Mouse (Mus musculus): ENCODE results near the gene Olfr769. TPM values are rescaled to one million over a fixed set of nuclear protein-coding genes. Genes with fewer than 3 reads are reported as not detected.
"Not testable (repeated sequence)": the region's sequence is repeated elsewhere in the genome, so short reads cannot be mapped to it uniquely, and the experiment has no call there.

Gene Olfr769
- total RNA-seq (2014; fragmentation: Nextera tagmentation) = not detected in 2 replicates
- total RNA-seq (2017) = not detected in 2 replicates

DNA sequence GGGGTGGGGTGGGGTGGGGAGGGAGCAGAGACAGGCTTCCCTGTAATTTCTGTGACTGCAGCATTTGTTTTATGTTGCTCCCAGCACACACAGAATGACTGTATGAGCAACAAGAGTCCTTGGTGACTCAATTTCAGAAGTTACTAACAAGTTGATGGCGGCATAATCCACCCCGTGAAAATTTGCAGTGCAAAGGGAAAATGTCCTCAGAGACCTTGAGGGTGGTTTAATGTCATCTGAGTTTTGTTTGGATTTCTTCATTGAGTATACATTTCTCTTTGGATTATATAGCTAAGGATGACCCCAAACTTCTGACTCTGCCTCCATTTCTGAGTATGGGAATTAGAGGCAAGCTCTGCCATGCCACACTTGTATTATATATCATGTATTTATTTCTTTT is at the start of gene Olfr769:
Gene Olfr769 (minus strand): TSS at position 101 of the 400 bp plus-strand sequence.
- no peak for ATAC-seq (replicated peaks; ENCODE audit: poor library complexity, severe bottlenecking)

GRCm38 (mm10) chr10:129164651-129165050 is 47.0 kb upstream of the Olfr769 start, which contains the start of gene Olfr771:
Gene Olfr771, minus strand, starts transcription at chr10:129164751.
- no peak for ATAC-seq (replicated peaks; ENCODE audit: poor library complexity, severe bottlenecking)

GRCm38 (mm10) chr10:129138898-129139297 is 21.2 kb upstream of the Olfr769 start, which contains the start of gene Olfr770:
Gene Olfr770, minus strand, starts transcription at chr10:129138998.
- ATAC-seq (replicated peaks; ENCODE audit: poor library complexity, severe bottlenecking) = no peak

GRCm38 (mm10) chr10:129115146-129115545 is 2.5 kb downstream of the Olfr769 start:
- no peak for ATAC-seq (replicated peaks; ENCODE audit: poor library complexity, severe bottlenecking)

DNA sequence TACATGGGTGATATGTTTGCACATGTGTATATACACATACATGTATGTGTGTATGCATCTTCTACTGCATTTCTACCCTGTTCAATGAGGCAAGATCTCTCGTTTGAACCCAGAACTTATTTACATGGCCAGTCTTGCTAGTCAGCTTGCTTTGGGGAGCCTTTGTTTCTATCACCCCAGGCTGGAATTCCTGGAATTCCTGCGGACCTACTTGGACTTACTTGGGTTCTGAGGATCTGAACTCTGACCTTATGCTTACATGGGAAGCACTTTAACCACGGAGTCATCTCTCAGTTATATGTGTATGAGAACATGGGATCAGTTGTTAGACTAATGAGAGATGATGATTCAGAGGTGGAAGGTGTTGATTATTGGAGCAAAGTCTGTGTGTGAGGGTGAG is 16.4 kb downstream of the Olfr769 start:
- no peak for ATAC-seq (replicated peaks; ENCODE audit: poor library complexity, severe bottlenecking)

DNA sequence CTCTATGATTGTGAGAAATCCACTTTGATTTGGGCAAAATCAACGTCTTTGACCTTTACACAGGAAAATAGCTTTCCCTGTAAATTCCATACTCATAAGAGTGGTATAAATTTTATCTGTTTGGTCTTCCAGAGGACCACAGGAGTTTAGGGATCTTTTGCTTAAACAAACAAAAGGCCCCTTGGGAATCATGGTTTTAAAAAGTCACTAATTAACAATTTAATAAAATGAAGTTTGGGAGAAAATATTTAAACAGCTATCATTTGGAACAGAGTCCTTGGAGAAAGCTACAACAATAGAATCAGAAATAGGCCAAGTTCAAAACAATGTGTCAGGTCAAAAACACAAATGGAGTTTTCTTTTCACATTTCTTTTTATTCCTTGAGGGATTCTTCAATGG is 18.4 kb downstream of the Olfr769 start, which contains the start of gene Olfr768:
Gene Olfr768 (minus strand): TSS at position 101 of the 400 bp plus-strand sequence.
- ATAC-seq (replicated peaks; ENCODE audit: poor library complexity, severe bottlenecking) = no peak

GRCm38 (mm10) chr10:129082810-129083209 is 34.9 kb downstream of the Olfr769 start, which contains the start of gene Olfr767:
Gene Olfr767, minus strand, starts transcription at chr10:129082910.
- not testable (repeated sequence) for ATAC-seq (replicated peaks; ENCODE audit: poor library complexity, severe bottlenecking)

DNA sequence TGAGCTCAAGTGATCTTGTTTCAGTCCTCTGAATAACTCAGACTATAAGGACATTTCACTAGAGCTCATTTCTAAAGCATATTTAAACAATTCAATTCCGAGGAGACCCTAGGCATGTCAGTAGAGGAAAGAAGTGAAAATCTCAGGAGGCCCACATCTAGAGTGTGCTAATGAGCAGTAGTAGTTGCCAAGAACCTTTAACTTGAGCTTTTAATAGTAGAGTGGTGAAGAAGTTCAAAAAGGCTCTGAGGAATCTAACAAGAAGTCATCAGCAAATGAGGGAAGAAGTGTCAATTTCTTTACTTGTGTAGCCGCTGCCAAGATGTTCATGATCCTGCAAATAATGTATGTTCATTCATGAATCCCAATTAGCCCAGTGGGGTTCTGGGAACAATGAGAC is 48.8 kb downstream of the Olfr769 start, which contains the start of gene Olfr766-ps1:
Gene Olfr766-ps1 (minus strand): TSS at position 101 of the 400 bp plus-strand sequence.
- no peak for ATAC-seq (replicated peaks; ENCODE audit: poor library complexity, severe bottlenecking)

Other genes starting within 250 kb of the Olfr769 start
- gene Gdf11, start 226.1 kb downstream of the Olfr769 start, total RNA-seq (2014; fragmentation: Nextera tagmentation) = 0.21 TPM in 1 of 2 replicates, not detected in the other
- 0.15 TPM in 1 of 2 replicates, not detected in the other for gene Gdf11, start 226.1 kb downstream of the Olfr769 start, total RNA-seq (2017)
- gene Cd63, start 216.9 kb downstream of the Olfr769 start, total RNA-seq (2014; fragmentation: Nextera tagmentation) = 139 and 203 TPM in 2 replicates
- gene Cd63, start 216.9 kb downstream of the Olfr769 start, total RNA-seq (2017) = 123 and 185 TPM in 2 replicates
- 2.0 and 9.5 TPM in 2 replicates for gene Rdh5, start 195.0 kb downstream of the Olfr769 start, total RNA-seq (2014; fragmentation: Nextera tagmentation)
- 2.4 TPM in 1 of 2 replicates, not detected in the other for gene Rdh5, start 195.0 kb downstream of the Olfr769 start, total RNA-seq (2017)
- 124 and 140 TPM in 2 replicates for gene Bloc1s1, start 193.8 kb downstream of the Olfr769 start, total RNA-seq (2014; fragmentation: Nextera tagmentation)
- 71.3 and 86.4 TPM in 2 replicates for gene Bloc1s1, start 193.8 kb downstream of the Olfr769 start, total RNA-seq (2017)
- gene Itga7, start 184.0 kb downstream of the Olfr769 start, total RNA-seq (2014; fragmentation: Nextera tagmentation) = not detected in 2 replicates
- gene Itga7, start 184.0 kb downstream of the Olfr769 start, total RNA-seq (2017) = not detected in 2 replicates
- not detected in 2 replicates for gene Mettl7b, start 156.9 kb downstream of the Olfr769 start, total RNA-seq (2014; fragmentation: Nextera tagmentation)
- gene Mettl7b, start 156.9 kb downstream of the Olfr769 start, total RNA-seq (2017) = not detected in 2 replicates
- not detected in 2 replicates for gene Olfr9, start 128.4 kb downstream of the Olfr769 start, total RNA-seq (2014; fragmentation: Nextera tagmentation)
- gene Olfr9, start 128.4 kb downstream of the Olfr769 start, total RNA-seq (2017) = not detected in 2 replicates
- gene Olfr763, start 107.1 kb downstream of the Olfr769 start, total RNA-seq (2014; fragmentation: Nextera tagmentation) = not detected in 2 replicates
- gene Olfr763, start 107.1 kb downstream of the Olfr769 start, total RNA-seq (2017) = not detected in 2 replicates
- gene Olfr764-ps1, start 78.0 kb downstream of the Olfr769 start, total RNA-seq (2014; fragmentation: Nextera tagmentation) = not detected in 2 replicates
- not detected in 2 replicates for gene Olfr764-ps1, start 78.0 kb downstream of the Olfr769 start, total RNA-seq (2017)
- not detected in 2 replicates for gene Olfr765, start 67.9 kb downstream of the Olfr769 start, total RNA-seq (2014; fragmentation: Nextera tagmentation)
- not detected in 2 replicates for gene Olfr765, start 67.9 kb downstream of the Olfr769 start, total RNA-seq (2017)
- gene Olfr766-ps1, start 48.9 kb downstream of the Olfr769 start, total RNA-seq (2014; fragmentation: Nextera tagmentation) = not detected in 2 replicates
- gene Olfr766-ps1, start 48.9 kb downstream of the Olfr769 start, total RNA-seq (2017) = not detected in 2 replicates
- gene Olfr767, start 35.0 kb downstream of the Olfr769 start, total RNA-seq (2014; fragmentation: Nextera tagmentation) = not detected in 2 replicates
- not detected in 2 replicates for gene Olfr767, start 35.0 kb downstream of the Olfr769 start, total RNA-seq (2017)
- not detected in 2 replicates for gene Olfr768, start 18.5 kb downstream of the Olfr769 start, total RNA-seq (2014; fragmentation: Nextera tagmentation)
- gene Olfr768, start 18.5 kb downstream of the Olfr769 start, total RNA-seq (2017) = not detected in 2 replicates
- gene Olfr770, start 21.1 kb upstream of the Olfr769 start, total RNA-seq (2014; fragmentation: Nextera tagmentation) = not detected in 2 replicates
- not detected in 2 replicates for gene Olfr770, start 21.1 kb upstream of the Olfr769 start, total RNA-seq (2017)
- gene Olfr771, start 46.9 kb upstream of the Olfr769 start, total RNA-seq (2014; fragmentation: Nextera tagmentation) = not detected in 2 replicates
- gene Olfr771, start 46.9 kb upstream of the Olfr769 start, total RNA-seq (2017) = not detected in 2 replicates
- gene Olfr772, start 60.1 kb upstream of the Olfr769 start, total RNA-seq (2014; fragmentation: Nextera tagmentation) = not detected in 2 replicates
- gene Olfr772, start 60.1 kb upstream of the Olfr769 start, total RNA-seq (2017) = not detected in 2 replicates
- not detected in 2 replicates for gene Olfr773, start 69.6 kb upstream of the Olfr769 start, total RNA-seq (2014; fragmentation: Nextera tagmentation)
- gene Olfr773, start 69.6 kb upstream of the Olfr769 start, total RNA-seq (2017) = not detected in 2 replicates
- gene Olfr774, start 118.3 kb upstream of the Olfr769 start, total RNA-seq (2014; fragmentation: Nextera tagmentation) = not detected in 2 replicates
- gene Olfr774, start 118.3 kb upstream of the Olfr769 start, total RNA-seq (2017) = not detected in 2 replicates
- gene Olfr775, start 130.6 kb upstream of the Olfr769 start, total RNA-seq (2014; fragmentation: Nextera tagmentation) = not detected in 2 replicates
- gene Olfr775, start 130.6 kb upstream of the Olfr769 start, total RNA-seq (2017) = not detected in 2 replicates
- not detected in 2 replicates for gene Olfr776, start 141.3 kb upstream of the Olfr769 start, total RNA-seq (2014; fragmentation: Nextera tagmentation)
- not detected in 2 replicates for gene Olfr776, start 141.3 kb upstream of the Olfr769 start, total RNA-seq (2017)
- not detected in 2 replicates for gene Olfr777, start 153.6 kb upstream of the Olfr769 start, total RNA-seq (2014; fragmentation: Nextera tagmentation)
- not detected in 2 replicates for gene Olfr777, start 153.6 kb upstream of the Olfr769 start, total RNA-seq (2017)
- not detected in 2 replicates for gene Olfr780, start 200.3 kb upstream of the Olfr769 start, total RNA-seq (2014; fragmentation: Nextera tagmentation)
- not detected in 2 replicates for gene Olfr780, start 200.3 kb upstream of the Olfr769 start, total RNA-seq (2017)
- gene Olfr781, start 211.0 kb upstream of the Olfr769 start, total RNA-seq (2014; fragmentation: Nextera tagmentation) = not detected in 2 replicates
- gene Olfr781, start 211.0 kb upstream of the Olfr769 start, total RNA-seq (2017) = not detected in 2 replicates
- not detected in 2 replicates for gene Olfr782, start 231.0 kb upstream of the Olfr769 start, total RNA-seq (2014; fragmentation: Nextera tagmentation)
- gene Olfr782, start 231.0 kb upstream of the Olfr769 start, total RNA-seq (2017) = not detected in 2 replicates

All from granulocyte monocyte progenitor cell, adult 5-6 weeks (primary cell).